Mouse (Mus musculus): Measurements from ENCODE around the gene Olfr395. TPM values are rescaled to one million over a fixed set of nuclear protein-coding genes. Genes with fewer than 3 reads are reported as not detected.
"Not testable (repeated sequence)": the region's sequence is repeated elsewhere in the genome, so short reads cannot be mapped to it uniquely, and the experiment has no call there.

Gene Olfr395
- total RNA-seq (2014; rRNA removed) (not detected in 2 replicates), polyA plus RNA-seq (2012; rRNA removed) (not detected in 2 replicates)

GRCm38 (mm10) chr11:73909199-73909598, at the start of gene Olfr395:
Gene Olfr395, minus strand, starts transcription at chr11:73909299.
- H3K79me2 ChIP-seq (ENCODE audit: control insufficient read depth, insufficient read depth, low read length); H3K36me3 ChIP-seq (ENCODE audit: control insufficient read depth, insufficient read depth, low read length); H3K4me3 ChIP-seq (ENCODE audit: insufficient read depth, low read depth, low read length); H3K9ac ChIP-seq (ENCODE audit: low read depth, low read length); DNase-seq (ENCODE audit: extremely low read depth, low read depth, low spot score); H3K27me3 ChIP-seq (ENCODE audit: control insufficient read depth, insufficient read depth, low read length); H3K27ac ChIP-seq (replicated peaks; ENCODE audit: insufficient read depth, low read depth, low read length); H3K4me1 ChIP-seq (ENCODE audit: control insufficient read depth, insufficient read depth, low read length): not testable (repeated sequence)
- 75% methylated on average over 4 of the region's 4 CpGs for WGBS

- no peak within 1 kb of the TSS for H3K27ac ChIP-seq (replicated peaks; ENCODE audit: insufficient read depth, low read depth, low read length)
- no peaks in the 10 kb centered on the region for H3K79me2 ChIP-seq (ENCODE audit: control insufficient read depth, insufficient read depth, low read length)
- DNase-seq (ENCODE audit: extremely low read depth, low read depth, low spot score), result no peak
- H3K27me3 ChIP-seq (ENCODE audit: control insufficient read depth, insufficient read depth, low read length), result no peaks in the 10 kb centered on the region
- no peaks in the 10 kb centered on the region for H3K4me1 ChIP-seq (ENCODE audit: control insufficient read depth, insufficient read depth, low read length)
- H3K9ac ChIP-seq (ENCODE audit: low read depth, low read length), result no peak within 1 kb of the TSS
- H3K4me3 ChIP-seq (ENCODE audit: insufficient read depth, low read depth, low read length), result no peak within 1 kb of the TSS
- H3K36me3 ChIP-seq (ENCODE audit: control insufficient read depth, insufficient read depth, low read length), result no peaks in the 10 kb centered on the region
- no peak for TF ChIP-seq POLR2A (IDR thresholded peaks at IDR 0.05; ENCODE audit: extremely low read depth, insufficient read depth, low read length)
These were observed 27.3 kb upstream of the Olfr395 start, which contains the start of gene Olfr23 for GRCm38 (mm10) chr11:73936377-73936776. Gene Olfr23, plus strand, starts transcription at chr11:73936677.

GRCm38 (mm10) chr11:73890671-73891070, 18.4 kb downstream of the Olfr395 start, which contains the start of gene Olfr394:
Gene Olfr394, minus strand, starts transcription at chr11:73890771.
- H3K27me3 ChIP-seq (ENCODE audit: control insufficient read depth, insufficient read depth, low read length), result no peaks in the 10 kb centered on the region
- H3K36me3 ChIP-seq (ENCODE audit: control insufficient read depth, insufficient read depth, low read length), result no peaks in the 10 kb centered on the region
- no peak for DNase-seq (ENCODE audit: extremely low read depth, low read depth, low spot score)
- H3K4me3 ChIP-seq (ENCODE audit: insufficient read depth, low read depth, low read length), result no peak within 1 kb of the TSS
- H3K9ac ChIP-seq (ENCODE audit: low read depth, low read length), result no peak within 1 kb of the TSS
- H3K79me2 ChIP-seq (ENCODE audit: control insufficient read depth, insufficient read depth, low read length), result no peaks in the 10 kb centered on the region
- 85% methylated on average over 1 of the region's 1 CpGs for WGBS
- no peak within 1 kb of the TSS for H3K27ac ChIP-seq (replicated peaks; ENCODE audit: insufficient read depth, low read depth, low read length)
- TF ChIP-seq POLR2A (IDR thresholded peaks at IDR 0.05; ENCODE audit: extremely low read depth, insufficient read depth, low read length) (no peak), CTCF (IDR thresholded peaks at IDR 0.05; ENCODE audit: low read depth, low read length) (no peak)
- H3K4me1 ChIP-seq (ENCODE audit: control insufficient read depth, insufficient read depth, low read length), result no peaks in the 10 kb centered on the region

Other genes with a start within 250 kb of the Olfr395 start
- gene Zfp735, start 220.5 kb downstream of the Olfr395 start, total RNA-seq (2014; rRNA removed), result not detected in 2 replicates
- gene Zfp735, start 220.5 kb downstream of the Olfr395 start, polyA plus RNA-seq (2012; rRNA removed), result not detected in 2 replicates
- gene Olfr389, start 128.6 kb downstream of the Olfr395 start, total RNA-seq (2014; rRNA removed), result not detected in 2 replicates
- gene Olfr389, start 128.6 kb downstream of the Olfr395 start, polyA plus RNA-seq (2012; rRNA removed), result not detected in 2 replicates
- gene Olfr390, start 126.3 kb downstream of the Olfr395 start, total RNA-seq (2014; rRNA removed), result not detected in 2 replicates
- not detected in 2 replicates for gene Olfr390, start 126.3 kb downstream of the Olfr395 start, polyA plus RNA-seq (2012; rRNA removed)
- gene Olfr391-ps, start 106.2 kb downstream of the Olfr395 start, total RNA-seq (2014; rRNA removed), result not detected in 2 replicates
- gene Olfr391-ps, start 106.2 kb downstream of the Olfr395 start, polyA plus RNA-seq (2012; rRNA removed), result not detected in 2 replicates
- gene Olfr392, start 92.2 kb downstream of the Olfr395 start, total RNA-seq (2014; rRNA removed), result not detected in 2 replicates
- not detected in 2 replicates for gene Olfr392, start 92.2 kb downstream of the Olfr395 start, polyA plus RNA-seq (2012; rRNA removed)
- gene Olfr393, start 57.8 kb downstream of the Olfr395 start, total RNA-seq (2014; rRNA removed), result not detected in 2 replicates
- gene Olfr393, start 57.8 kb downstream of the Olfr395 start, polyA plus RNA-seq (2012; rRNA removed), result not detected in 2 replicates
- gene Olfr394, start 18.5 kb downstream of the Olfr395 start, total RNA-seq (2014; rRNA removed), result not detected in 2 replicates
- gene Olfr394, start 18.5 kb downstream of the Olfr395 start, polyA plus RNA-seq (2012; rRNA removed), result not detected in 2 replicates
- not detected in 2 replicates for gene Olfr23, start 27.4 kb upstream of the Olfr395 start, total RNA-seq (2014; rRNA removed)
- not detected in 2 replicates for gene Olfr23, start 27.4 kb upstream of the Olfr395 start, polyA plus RNA-seq (2012; rRNA removed)
- gene Olfr397, start 51.5 kb upstream of the Olfr395 start, total RNA-seq (2014; rRNA removed), result not detected in 2 replicates
- not detected in 2 replicates for gene Olfr397, start 51.5 kb upstream of the Olfr395 start, polyA plus RNA-seq (2012; rRNA removed)
- not detected in 2 replicates for gene Olfr398, start 81.1 kb upstream of the Olfr395 start, total RNA-seq (2014; rRNA removed)
- not detected in 2 replicates for gene Olfr398, start 81.1 kb upstream of the Olfr395 start, polyA plus RNA-seq (2012; rRNA removed)
- not detected in 2 replicates for gene Olfr139, start 147.3 kb upstream of the Olfr395 start, total RNA-seq (2014; rRNA removed)
- not detected in 2 replicates for gene Olfr139, start 147.3 kb upstream of the Olfr395 start, polyA plus RNA-seq (2012; rRNA removed)
- not detected in 2 replicates for gene Olfr399, start 147.3 kb upstream of the Olfr395 start, total RNA-seq (2014; rRNA removed)
- gene Olfr399, start 147.3 kb upstream of the Olfr395 start, polyA plus RNA-seq (2012; rRNA removed), result not detected in 2 replicates
- gene Zfp616, start 160.7 kb upstream of the Olfr395 start, total RNA-seq (2014; rRNA removed), result not detected in 2 replicates
- gene Zfp616, start 160.7 kb upstream of the Olfr395 start, polyA plus RNA-seq (2012; rRNA removed), result not detected in 2 replicates
- not detected in 2 replicates for gene Olfr401, start 204.4 kb upstream of the Olfr395 start, total RNA-seq (2014; rRNA removed)
- not detected in 2 replicates for gene Olfr401, start 204.4 kb upstream of the Olfr395 start, polyA plus RNA-seq (2012; rRNA removed)
- gene Olfr402, start 244.2 kb upstream of the Olfr395 start, total RNA-seq (2014; rRNA removed), result not detected in 2 replicates
- not detected in 2 replicates for gene Olfr402, start 244.2 kb upstream of the Olfr395 start, polyA plus RNA-seq (2012; rRNA removed)

Data from liver, adult 2 months (tissue).